Mouse (Mus musculus) spleen, postnatal 36 days (tissue): Measurements from ENCODE around the gene Nkx3-2.

Source experiments
- DNase-seq, 2 experiments: peaks; one replicate each; pipeline ENCODE4 v3.0.0; 2022; ENCODE audit warnings: low spot score in 2 of 2, mixed read lengths in 1 of 2

Nkx3-2 gene

DNA sequence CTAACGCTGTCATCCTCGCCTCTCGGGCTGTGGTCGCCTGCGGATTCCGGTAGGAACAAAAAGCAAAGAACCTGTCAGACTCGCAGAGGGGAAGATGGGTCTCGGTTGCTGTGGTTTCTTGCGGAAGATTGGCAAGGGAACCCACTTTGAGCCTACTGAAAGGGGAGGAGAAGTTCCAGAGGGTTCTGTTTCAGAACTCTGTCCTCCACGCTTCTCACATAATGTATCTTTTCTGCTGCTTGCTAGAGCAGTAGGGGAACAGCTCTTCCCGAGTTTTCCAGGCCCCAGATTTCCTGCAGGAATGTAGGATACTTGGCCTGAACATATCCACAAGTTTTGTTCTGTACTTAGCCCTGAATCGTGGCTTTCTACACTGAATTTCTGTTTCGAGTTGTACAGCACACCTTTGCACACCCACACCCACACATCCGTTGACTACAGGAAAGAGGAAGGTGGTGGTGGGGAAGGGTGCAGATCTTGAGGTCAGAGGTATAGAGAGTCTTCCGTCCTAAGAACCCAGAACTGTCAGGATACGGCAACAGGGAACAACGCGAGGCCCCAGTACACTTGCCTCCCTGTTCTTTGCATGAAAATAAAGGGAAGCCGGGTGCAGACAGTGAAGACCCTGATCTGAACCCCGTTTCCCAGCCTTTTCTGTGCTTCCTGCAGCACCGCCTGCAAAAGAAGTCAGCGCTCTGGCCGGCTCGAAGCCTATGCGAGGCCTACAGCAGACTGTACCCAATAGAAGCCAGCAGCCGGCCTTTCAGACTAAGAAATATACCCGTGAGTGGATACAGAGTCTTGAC, 2.0 kb downstream of the Nkx3-2 start:
- DNase-seq = peak in 1 of 2 experiments; percentile 29

DNA sequence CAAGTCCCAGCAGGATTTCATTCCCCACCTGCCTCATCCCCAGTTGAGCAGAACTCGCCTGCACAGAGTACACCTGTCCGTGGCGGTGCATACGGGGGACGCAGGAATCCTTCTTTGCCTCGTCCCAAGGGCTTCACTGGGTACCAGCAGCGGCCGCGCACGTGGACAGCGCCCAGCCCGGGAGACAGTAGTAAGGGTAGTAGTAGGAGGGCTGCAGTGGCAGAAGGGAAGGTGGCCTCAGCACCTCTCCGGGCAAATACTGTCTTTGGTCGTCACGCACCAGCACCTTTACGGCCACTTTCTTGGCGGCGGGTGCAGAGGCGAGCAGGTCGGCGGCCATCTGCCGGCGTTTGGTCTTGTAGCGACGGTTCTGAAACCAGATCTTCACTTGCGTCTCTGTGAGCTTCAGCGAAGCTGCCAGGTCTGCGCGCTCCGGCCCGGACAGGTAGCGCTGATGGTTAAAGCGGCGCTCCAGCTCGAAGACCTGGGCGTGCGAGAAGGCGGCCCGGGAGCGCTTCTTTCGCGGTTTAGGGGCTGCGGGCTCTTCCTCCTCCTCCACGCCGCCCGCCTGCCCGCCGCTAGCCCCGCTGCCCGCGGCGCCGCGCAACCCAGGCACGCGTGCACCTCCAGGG, 2.7 kb downstream of the Nkx3-2 start:
- no peak for DNase-seq

DNA sequence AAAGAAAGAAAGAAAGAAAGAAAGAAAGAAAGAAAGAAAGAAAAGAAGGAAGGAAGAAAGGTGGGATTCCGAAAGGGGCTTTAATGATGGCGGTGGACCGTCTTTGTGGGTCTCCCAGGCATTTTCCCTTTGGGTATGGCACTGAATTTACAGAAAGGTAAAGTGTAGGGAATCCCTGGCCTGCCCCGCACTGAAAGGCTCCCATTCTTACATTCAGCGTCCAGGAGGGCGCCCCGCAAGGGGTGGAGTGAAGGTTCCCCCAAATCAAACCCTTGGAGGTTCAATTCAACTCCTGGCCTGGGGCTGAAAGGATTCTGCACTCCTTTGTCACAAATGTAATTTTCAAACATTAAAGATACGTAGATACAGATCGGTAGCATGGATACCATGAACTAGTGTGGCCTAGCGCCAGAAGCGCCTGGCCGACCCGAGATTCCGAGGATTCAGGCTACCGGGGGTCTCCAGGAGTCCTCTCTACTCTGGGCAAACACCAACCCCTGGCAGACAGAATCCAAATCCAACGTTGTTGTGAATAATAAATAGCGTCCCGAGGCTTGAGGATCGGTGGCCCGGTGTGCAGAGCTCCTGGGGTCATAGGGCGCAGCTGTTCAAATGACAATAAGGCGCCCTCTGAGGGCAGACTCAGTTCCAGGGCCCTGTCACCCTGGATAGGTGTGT, 3.3 kb downstream of the Nkx3-2 start:
- no peak for DNase-seq

DNA sequence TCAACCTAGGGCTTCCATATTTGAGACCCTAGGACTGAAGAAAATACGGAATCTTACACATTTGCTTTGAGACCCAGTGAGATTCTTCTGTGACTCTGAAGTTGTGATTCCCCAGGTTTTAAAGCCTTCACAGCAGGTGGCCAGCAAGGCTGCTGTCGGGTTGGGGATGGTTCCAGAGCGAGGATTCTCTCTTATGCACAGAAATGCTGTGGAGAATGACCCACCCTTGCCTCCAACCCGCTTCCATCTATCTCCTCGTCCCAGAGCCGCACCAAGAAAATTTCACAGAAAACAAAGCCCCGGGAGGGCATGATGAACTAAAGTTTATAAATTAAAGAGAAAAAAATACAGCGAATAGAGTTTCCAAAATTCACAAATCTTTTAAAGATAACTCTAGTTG, 4.2 kb downstream of the Nkx3-2 start:
- DNase-seq = no peak

DNA sequence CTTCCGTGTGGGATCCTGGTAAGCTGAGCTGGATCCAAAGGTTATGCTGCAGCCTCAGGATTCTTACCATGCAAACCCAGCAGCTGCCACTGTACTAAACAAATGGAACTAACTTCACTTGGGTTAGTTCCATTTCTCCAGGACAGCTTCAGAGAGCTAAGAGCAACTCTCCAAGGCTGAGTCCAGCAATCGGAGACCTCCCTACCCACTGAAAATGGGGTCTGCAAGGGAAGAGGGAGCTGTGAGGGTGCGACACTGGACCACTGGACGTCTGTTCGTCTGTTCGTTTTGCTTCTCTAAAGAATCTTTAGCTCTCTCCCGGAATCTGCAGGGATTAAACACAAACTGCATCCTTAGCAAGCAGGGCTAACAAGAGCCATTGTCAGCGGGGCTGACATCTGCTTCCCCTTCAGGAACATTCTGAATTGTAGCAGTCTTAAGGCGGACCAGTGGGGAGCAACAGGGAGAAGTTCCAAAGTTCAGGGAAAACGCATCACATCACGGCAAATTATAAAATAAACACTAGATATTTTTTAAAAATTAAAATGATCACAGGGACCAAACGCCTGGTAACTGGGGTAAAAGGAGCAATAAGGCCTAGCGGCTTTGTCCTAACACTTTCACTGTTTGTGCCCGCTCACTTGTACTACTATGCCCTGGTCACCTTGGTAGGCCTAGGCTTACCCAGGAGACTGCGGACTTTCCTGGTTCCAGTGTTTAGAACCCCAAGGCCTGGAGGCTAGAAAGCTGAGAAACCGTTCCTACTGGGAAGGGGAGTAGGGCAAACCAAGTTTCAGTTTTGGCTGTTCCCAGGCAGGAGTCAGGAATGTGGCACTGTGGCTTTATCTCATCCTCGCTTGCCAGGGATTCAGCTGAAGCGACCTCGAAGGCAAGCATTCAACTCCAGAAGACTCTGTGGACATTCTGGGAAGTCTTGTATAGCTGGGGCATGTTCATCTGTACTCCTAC, 5.3 kb downstream of the Nkx3-2 start:
- DNase-seq = no peak

DNA sequence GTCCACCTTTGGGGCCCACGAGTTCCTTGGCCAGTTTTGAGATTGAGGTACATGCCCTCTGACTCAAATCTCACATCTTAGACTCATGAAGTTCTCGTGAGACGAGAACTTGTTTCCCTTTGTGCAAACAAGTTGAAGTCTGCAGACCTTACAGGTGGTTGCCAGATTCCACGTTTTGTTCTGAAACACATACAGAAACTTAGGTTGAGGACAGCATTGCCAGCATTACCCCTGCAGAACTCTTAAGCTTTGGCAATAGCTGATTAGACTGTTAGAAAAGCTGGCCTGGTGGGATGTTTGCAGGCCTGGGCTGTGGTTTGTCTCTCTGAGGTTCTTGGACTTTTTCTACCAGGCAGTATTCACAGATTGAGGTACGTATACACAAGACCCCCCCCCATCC, 7.0 kb downstream of the Nkx3-2 start:
- no peak for DNase-seq

DNA sequence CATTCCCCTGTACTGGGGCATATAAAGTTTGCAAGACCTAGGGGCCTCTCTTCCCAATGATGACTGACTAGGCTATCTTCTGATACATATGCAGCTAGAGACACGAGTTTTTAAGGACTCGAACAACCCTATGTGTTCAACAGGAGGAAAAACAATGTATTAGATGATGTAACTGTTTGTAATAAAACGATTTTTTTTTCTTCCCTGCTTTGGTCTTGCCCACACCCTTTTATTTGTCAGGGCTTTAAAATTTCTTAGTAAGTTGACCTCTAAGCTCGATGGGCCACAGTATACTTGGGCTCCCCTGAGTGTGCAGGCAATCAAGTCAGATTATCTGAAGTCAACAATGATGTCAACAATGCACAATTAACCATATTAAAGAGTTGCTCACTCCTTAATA, 7.9 kb downstream of the Nkx3-2 start:
- no peak for DNase-seq

DNA sequence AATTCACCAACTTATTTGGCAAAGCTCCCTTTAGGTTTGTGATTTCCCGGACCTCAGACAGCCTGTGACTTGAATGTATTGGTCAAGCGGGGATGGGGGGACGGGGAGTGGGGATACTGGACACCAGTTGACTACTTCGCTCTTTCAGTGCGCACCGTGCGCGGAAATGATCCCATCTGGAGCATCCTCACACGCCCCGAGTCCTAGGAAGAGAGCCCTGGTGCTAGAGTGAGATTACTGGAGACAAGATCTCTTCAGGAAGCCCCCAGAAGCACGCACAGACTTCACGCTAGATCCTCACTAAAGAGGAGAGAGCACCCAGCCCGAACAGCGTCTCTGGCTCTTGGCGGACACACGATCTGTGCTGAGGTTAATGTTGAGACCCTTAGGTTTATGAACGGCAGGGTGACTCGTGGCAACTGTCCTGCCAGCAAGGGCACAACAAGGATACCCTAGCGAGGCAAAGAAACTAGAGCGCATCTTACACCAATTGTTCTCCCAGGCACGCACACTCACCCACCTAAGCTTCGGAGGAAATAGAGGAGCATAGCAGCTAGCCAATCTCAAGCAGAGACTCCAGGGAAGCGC, 8.8 kb downstream of the Nkx3-2 start:
- no peak for DNase-seq

DNA sequence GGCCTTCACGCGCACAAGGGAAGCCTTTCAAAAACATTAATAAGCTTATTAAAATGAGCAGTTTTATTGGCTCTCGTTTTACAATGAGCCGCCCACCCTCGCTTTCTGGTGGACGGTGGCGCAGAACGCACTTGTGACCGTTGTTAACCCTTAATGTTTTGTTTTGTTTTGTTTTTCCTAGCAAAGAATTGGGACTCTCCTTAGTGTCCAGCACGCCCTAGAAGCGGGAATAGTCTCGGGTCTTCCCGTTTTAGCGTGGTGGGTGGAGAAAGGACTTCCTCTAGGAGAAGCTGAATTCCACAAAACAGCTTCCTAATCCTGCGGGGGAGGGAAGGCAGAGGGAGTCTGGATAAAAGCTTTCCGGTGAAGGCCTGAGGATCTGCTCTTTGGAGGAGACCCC, 9.5 kb downstream of the Nkx3-2 start:
- no peak for DNase-seq

DNA sequence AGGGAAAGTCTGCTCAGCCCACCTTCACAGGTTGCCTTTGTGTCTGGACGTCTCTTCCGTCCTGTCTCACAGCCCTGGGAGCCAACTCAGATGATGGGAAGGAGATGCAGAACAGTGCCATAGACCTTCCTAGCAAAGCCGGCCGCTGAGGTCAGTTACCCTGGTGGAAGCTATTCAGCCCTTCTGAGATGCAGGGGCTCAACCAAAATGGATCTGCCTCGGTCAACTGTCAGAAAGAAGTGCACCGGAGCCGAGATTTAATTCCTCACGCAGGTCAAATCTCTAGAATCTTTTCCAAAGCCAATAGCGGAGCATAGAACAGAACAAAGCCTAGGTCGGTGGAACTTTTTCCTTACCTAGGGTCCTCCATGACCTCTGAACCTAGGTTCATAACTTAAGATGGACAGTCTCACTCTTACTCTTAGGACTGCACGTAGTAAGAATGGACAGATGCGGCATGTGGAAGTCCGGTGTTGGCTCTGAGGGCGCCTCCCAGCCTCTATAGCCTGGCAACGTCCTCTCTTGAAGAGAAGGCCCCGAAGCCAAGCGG, 10.0 kb downstream of the Nkx3-2 start:
- no peak for DNase-seq

DNA sequence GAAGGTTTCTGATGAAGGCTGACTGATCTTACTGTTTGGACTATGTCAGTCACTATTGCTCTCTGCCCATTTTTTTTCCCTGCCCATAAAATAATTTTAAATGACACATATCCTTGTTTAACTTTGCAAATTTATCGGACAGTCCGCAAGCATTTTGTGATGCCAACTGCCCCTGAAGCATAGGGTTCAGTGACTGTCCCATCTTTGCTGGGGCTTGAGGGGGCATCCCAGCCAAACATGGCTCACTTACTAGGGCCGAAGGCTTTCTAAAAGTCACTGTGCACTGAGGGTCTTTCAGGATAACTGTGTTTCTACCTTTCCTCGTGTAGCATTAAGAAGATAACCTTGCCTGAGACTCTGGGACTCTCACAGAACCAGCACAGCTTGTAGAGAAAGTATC, 11.6 kb downstream of the Nkx3-2 start:
- DNase-seq = no peak

DNA sequence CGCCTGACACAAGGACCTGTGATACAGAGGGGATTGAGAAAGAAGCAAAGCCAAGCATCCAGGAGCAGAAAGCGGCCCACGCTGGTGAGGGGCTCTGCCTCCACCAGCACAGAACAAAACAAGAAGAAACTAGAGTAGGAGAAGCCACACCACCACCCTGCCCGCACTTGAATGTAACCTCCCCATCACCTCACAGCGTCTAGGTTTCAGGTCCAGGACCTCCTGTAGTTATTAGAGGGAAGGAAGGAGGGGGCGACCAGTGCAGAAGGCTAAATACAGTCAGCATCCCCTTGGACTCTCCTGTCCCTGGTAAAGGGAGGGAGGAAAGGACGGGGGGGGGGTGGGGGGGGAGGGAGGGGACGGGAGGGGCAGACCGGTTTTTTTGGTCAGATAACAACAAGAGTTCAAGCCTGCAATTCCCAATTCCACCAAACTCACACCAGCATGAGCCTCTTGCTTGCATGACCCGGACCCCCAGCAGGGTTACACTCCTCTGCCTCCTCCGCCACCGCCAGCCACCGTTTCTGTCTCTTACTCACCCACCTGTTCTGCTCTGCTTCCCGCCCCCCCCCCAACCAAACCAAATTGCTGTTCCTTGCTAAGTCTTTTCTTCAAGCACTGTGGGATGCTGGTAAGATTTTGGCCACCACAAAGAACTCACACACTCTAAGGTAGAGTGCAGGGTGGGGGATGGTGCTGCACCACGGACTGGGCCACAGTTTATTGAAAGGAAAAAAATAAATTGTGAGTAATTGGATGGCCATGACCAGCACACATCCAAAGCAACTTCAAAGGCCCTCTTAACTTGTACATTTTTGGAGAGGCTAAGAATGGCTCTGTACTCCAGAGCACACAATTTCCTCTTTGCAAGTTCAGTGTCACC, 19.2 kb downstream of the Nkx3-2 start:
- DNase-seq = no peak

DNA sequence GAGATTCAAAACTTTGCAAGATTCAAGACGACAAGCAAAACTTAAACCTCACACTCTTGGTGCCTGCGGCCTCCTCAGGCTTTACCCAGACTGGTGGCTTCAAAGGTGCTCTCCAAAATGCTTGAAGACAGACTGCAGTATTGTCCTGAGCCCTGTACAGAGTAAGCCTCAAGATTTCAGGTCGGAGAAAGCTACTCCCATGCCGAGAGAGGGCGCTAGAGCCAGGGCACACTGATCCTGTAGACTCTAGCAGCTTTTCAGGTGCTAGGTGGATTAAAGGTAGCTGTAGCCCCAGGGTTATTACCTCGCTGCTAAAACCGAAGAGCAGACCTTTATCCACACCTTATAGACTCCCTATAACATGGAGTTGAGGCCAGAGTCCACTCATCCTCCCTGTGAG, 20.1 kb downstream of the Nkx3-2 start:
- no peak for DNase-seq

DNA sequence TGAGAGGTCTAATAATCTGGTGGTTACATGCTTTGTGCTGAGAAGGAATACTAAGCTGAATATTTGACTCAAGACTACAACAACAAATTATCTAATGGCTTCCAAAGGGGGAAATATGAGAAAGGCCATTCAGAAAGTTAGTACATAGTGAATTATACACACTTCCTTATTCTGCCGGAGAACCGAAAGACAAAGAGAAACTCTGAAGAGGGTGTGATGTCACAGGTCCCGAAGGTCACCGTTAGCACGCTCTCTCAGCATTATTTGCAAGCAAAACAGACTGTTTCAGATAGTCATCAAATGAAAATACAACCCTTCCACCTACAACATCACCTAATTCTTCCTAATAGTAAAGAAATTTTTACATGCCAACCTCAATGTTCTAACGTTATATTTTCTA, 25.5 kb downstream of the Nkx3-2 start:
- DNase-seq = peak; percentile 13 to 31

DNA sequence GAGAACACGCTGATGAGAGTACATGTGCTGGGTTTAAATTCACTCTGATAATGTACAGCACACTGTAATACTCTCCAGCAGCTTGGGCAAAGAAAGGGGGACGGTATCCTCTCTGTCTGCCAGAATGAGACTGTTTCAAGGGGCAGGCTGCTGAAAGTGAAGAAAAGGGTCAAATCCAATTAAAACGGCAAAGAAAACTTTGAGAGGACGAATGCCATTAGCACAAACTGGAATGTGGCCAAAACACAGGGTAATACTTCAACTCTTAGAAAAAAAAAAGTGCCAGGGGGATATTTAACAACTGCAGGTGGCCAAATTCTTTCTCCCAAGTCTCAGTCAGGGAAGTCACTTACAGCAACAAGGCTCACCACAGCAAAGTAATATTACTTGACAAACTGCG, 27.3 kb downstream of the Nkx3-2 start:
- DNase-seq = no peak

DNA sequence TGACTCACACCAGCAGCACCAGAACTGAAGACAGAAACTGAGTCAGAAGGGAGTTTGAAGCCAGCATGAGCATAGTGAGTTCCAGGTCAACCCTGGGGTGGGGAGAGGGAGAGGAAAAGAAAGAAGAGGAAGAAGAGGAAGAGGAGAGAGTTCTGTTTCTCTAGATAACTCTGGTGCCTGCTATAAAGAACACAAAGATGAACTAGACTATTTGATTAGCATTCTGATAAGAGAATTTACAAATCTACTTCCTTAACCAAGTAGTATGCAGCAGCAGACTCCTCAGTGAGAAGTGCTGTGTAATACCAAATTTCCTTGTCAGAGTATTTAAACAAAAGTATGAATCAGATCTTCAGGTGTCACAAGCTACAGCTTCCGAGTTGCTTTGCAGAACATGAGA, 37.3 kb downstream of the Nkx3-2 start:
- no peak for DNase-seq

DNA sequence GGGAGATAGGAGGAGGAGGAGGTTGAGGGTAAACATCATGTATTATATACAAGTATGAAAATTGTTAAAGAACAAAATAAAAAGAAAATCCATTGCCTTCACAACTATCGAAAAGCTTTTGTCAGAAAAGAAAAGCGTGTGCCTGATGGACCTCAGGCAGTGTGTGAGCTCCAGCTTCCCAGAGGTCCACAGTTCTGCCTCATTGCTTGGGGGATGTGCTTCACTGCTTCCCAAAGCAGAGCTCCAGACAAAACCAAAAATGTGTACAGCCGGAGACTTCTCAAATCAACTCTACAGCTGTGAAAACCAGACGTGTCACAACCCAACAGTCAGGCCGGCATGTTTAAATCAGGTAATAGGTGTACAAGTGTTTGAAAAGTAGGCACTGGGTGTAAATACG, 38.7 kb downstream of the Nkx3-2 start:
- DNase-seq = no peak
